Mouse (Mus musculus) liver, adult 2 months (tissue): Measurements from ENCODE around the gene Prpsap1.

Source experiments
- CTCF ChIP-seq: fragments of 200-500 bp; IDR thresholded peaks from 2 replicates; pipeline ENCODE4 v1.5.1; 2011; ENCODE audit warnings: low read depth, low read length, control low read depth
- POLR2A ChIP-seq: fragments of 200-500 bp; IDR thresholded peaks from 2 replicates; pipeline ENCODE4 v1.6.1; 2011; ENCODE audit warnings: low read length, control low read depth; ENCODE audit not compliant: insufficient read depth; ENCODE audit errors: extremely low read depth

GRCm38 (mm10) chr11:116463833-116464232 is 30.2 kb downstream of the Prpsap1 start:
- peak; percentile 89 for TF ChIP-seq CTCF
- TF ChIP-seq POLR2A, result no peak
